Mouse (Mus musculus) embryo, embryonic 11 days (tissue): ENCODE data around the gene Hmbs.
"Not testable (repeated sequence)": the region's sequence is repeated elsewhere in the genome, so short reads cannot be mapped to it uniquely, and the experiment has no call there.

ENCODE experiments used
- DNase-seq: peaks from one replicate; pipeline ENCODE4 v3.0.0-alpha.2; 2015

Hmbs gene

GRCm38 (mm10) chr9:44320799-44321133 is 23.3 kb downstream of the Hmbs start:
- DNase-seq: no peak

- peak; percentile 99 for DNase-seq
Observed at GRCm38 (mm10) chr9:44319887-44320798, 23.9 kb downstream of the Hmbs start, which contains the start of gene C2cd2l. Gene C2cd2l, minus strand, starts transcription at chr9:44320285.

- DNase-seq: peak; percentile 38
Observed at GRCm38 (mm10) chr9:44319105-44319886, 24.7 kb downstream of the Hmbs start.

- DNase-seq: no peak
Observed at GRCm38 (mm10) chr9:44318826-44319095, 25.3 kb downstream of the Hmbs start.

- DNase-seq: no peak
Observed at GRCm38 (mm10) chr9:44318076-44318825, 25.8 kb downstream of the Hmbs start.

GRCm38 (mm10) chr9:44317452-44317851 is 26.6 kb downstream of the Hmbs start:
- DNase-seq: no peak

GRCm38 (mm10) chr9:44314910-44315309 is 29.1 kb downstream of the Hmbs start:
- DNase-seq: no peak

- DNase-seq: no peak
Observed at GRCm38 (mm10) chr9:44314257-44314547, 29.8 kb downstream of the Hmbs start.

GRCm38 (mm10) chr9:44313476-44314256 is 30.4 kb downstream of the Hmbs start:
- DNase-seq: no peak

- DNase-seq: peak; percentile 65
Observed at GRCm38 (mm10) chr9:44311136-44312134, 32.6 kb downstream of the Hmbs start.

- no peak for DNase-seq
Observed at GRCm38 (mm10) chr9:44310750-44311135, 33.3 kb downstream of the Hmbs start.

GRCm38 (mm10) chr9:44309756-44310155 is 34.3 kb downstream of the Hmbs start:
- no peak for DNase-seq

- DNase-seq: no peak
Observed at GRCm38 (mm10) chr9:44307248-44307647, 36.8 kb downstream of the Hmbs start.

GRCm38 (mm10) chr9:44306532-44306931 is 37.5 kb downstream of the Hmbs start:
- no peak for DNase-seq

- peak; percentile 100 for DNase-seq
Observed at GRCm38 (mm10) chr9:44305466-44306079, 38.5 kb downstream of the Hmbs start, which contains the start of gene Hinfp. Gene Hinfp, minus strand, starts transcription at chr9:44305671.

- DNase-seq: not testable (repeated sequence)
Observed at GRCm38 (mm10) chr9:44300001-44300400, 44.0 kb downstream of the Hmbs start.

- peak; percentile 51 for DNase-seq
Observed at GRCm38 (mm10) chr9:44292490-44292889, 51.5 kb downstream of the Hmbs start.

GRCm38 (mm10) chr9:44288959-44289291 is 55.1 kb downstream of the Hmbs start:
- DNase-seq: peak; percentile 36

- DNase-seq: peak; percentile 68
Observed at GRCm38 (mm10) chr9:44288076-44288958, 55.7 kb downstream of the Hmbs start, which contains the start of gene Abcg4. Gene Abcg4, minus strand, starts transcription at chr9:44288615.
